Mouse (Mus musculus) lung, postnatal 0 days (tissue): Measurements from ENCODE around the gene Gucy2e. TPM values are rescaled to one million over a fixed set of nuclear protein-coding genes. Genes with fewer than 3 reads are reported as not detected.

Experiments
- ATAC-seq: fragments of 200-750 bp; cut with Nextera tagmentation; 2 replicates; pipeline ENCODE4 v1.8.0; 2017; ENCODE audit warnings: moderate library complexity
- DNase-seq: peaks from one replicate; pipeline ENCODE4 v3.0.0-alpha.2; 2016; ENCODE audit warnings: low spot score
- H3K27ac ChIP-seq: fragments of 300-500 bp; sonication (generic); 2 replicates; pipeline ENCODE4 v1.5.1; 2014; ENCODE audit warnings: antibody characterized with exemption, mild to moderate bottlenecking, low read length, mixed read lengths
- H3K27me3 ChIP-seq: fragments of 300-500 bp; sonication (generic); replicated peaks from 2 replicates; pipeline ENCODE4 v1.6.1; 2014; ENCODE audit warnings: low read length, mixed read lengths; ENCODE audit not compliant: insufficient read depth
- H3K36me3 ChIP-seq: fragments of 300-500 bp; sonication (generic); 2 replicates; pipeline ENCODE4 v1.6.1; 2014; ENCODE audit warnings: low read length, mixed read lengths; ENCODE audit not compliant: insufficient read depth
- H3K4me1 ChIP-seq: fragments of 300-500 bp; sonication (generic); 2 replicates; pipeline ENCODE4 v1.6.1; 2014; ENCODE audit warnings: antibody characterized with exemption, low read depth, low read length, mixed read lengths; ENCODE audit not compliant: insufficient read depth
- H3K4me2 ChIP-seq: fragments of 300-500 bp; sonication (generic); replicated peaks from 2 replicates; pipeline ENCODE4 v1.6.1; 2014; ENCODE audit warnings: low read depth, mild to moderate bottlenecking, low read length, moderate library complexity, mixed read lengths
- H3K4me3 ChIP-seq: fragments of 300-500 bp; sonication (generic); 2 replicates; pipeline ENCODE4 v1.5.1; 2014; ENCODE audit warnings: low read depth, low read length
- H3K9ac ChIP-seq: fragments of 300-500 bp; sonication (generic); replicated peaks from 2 replicates; pipeline ENCODE4 v1.6.1; 2014; ENCODE audit warnings: low read depth, mild to moderate bottlenecking
- H3K9me3 ChIP-seq: fragments of 300-500 bp; sonication (generic); 2 replicates; pipeline ENCODE4 v1.6.1; 2016; ENCODE audit warnings: low read length, mixed read lengths
- CTCF ChIP-seq: IDR thresholded peaks from 2 replicates; pipeline ENCODE4 v1.5.1; 2016; ENCODE audit warnings: antibody characterized with exemption, mild to moderate bottlenecking
- EP300 ChIP-seq: IDR thresholded peaks from 2 replicates; pipeline ENCODE4 v1.6.1; 2016; ENCODE audit warnings: antibody characterized with exemption, mild to moderate bottlenecking, control low read depth
- WGBS: fragments of 180-500 bp; shearing (Covaris S2); extraction: QIAGEN DNeasy Blood & Tissue Kit; methylation state at CpG from one replicate; pipeline ENCODE4 v1.1.7; 2014; 5-methylcytosine and 5-hydroxymethylcytosine counted together
- polyA plus RNA-seq: library from polyadenylated mRNA; unstranded; fragments of >200 nt; fragmentation: Nextera tagmentation; extraction: Ambion mirVana; gene quantifications from 2 replicates; pipeline ENCODE4 v1.2.1, GENCODE M21; 2015

The Gucy2e gene
- polyA plus RNA-seq, 1 experiment from 2014 or later, result 0.04 TPM

DNA sequence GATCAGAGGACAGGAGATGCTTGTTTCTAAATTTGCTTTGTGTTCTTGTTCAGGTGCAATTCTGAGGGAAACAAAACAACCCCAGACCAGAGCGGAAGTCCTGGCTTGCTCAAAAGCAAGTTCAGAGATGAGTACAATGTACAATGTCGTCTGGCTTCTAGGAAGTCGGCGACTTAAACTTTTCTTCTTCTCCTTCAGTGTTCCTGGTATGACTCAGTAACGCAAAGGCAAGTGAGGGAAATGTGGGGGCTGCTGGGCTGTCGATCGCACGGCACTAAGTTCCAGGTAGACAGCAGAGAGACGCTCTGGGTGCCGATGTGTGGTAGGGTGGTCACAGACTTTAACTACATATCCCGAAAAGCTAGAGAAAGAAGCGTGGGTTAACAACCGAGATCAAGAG is 31.3 kb upstream of the Gucy2e start:
- WGBS, result 72% methylated on average over 13 of the region's 13 CpGs
- Histone ChIP-seq H3K9ac (no peak overlapping the region), H3K4me3 (no peak overlapping the region), H3K9me3 (no peaks in the 10 kb centered on the region), H3K4me1 (no peaks in the 10 kb centered on the region), H3K4me2 (no peak overlapping the region), H3K36me3 (no peaks in the 10 kb centered on the region), H3K27ac (no peak overlapping the region), H3K27me3 (0 out of 2 replicates have a peak, but pooled peaks cover 5% of the 10 kb centered on the region)
- no peak for TF ChIP-seq CTCF
- no peak for TF ChIP-seq EP300
- ATAC-seq, result no peak
- DNase-seq, result no peak

GRCm38 (mm10) chr11:69267341-69267740 is 30.5 kb upstream of the Gucy2e start:
- no peak for ATAC-seq
- Histone ChIP-seq H3K27me3 (0 out of 2 replicates have a peak, but pooled peaks cover 5% of the 10 kb centered on the region), H3K9ac (no peak overlapping the region), H3K4me1 (no peaks in the 10 kb centered on the region), H3K4me2 (no peak overlapping the region), H3K27ac (no peak overlapping the region), H3K4me3 (no peak overlapping the region), H3K9me3 (no peaks in the 10 kb centered on the region), H3K36me3 (no peaks in the 10 kb centered on the region)
- peak; percentile 58 for DNase-seq
- WGBS, result 31% methylated on average over 7 of the region's 7 CpGs
- TF ChIP-seq EP300, result no peak
- TF ChIP-seq CTCF, result peak; percentile 67

DNA sequence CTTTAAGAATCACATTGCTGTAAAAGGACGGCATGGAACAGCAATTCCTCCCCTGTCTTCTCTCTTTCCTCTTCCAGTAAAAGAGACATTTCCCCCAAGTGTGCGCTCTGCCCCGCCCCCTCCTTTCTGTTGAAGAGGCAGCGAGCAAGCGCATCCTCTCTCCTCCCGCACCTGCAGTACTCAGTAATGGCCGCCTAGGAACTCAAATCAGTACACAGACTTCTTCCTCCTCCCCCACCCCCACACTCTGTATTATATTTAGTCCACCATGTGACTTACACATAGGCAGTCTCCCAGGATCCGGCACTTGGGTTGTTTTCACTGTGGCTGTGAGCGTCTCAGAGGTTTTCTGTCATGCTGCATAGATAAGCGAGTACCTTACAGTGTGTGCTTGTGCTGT is 29.4 kb upstream of the Gucy2e start:
- no peak overlapping the region for H3K4me3 ChIP-seq
- WGBS, result 4% methylated on average over 10 of the region's 10 CpGs
- ATAC-seq (no peak), DNase-seq (peak; percentile 33)
- no peaks in the 10 kb centered on the region for H3K36me3 ChIP-seq
- TF ChIP-seq EP300, result no peak
- TF ChIP-seq CTCF, result no peak
- H3K9me3 ChIP-seq, result no peaks in the 10 kb centered on the region
- no peak overlapping the region for H3K27ac ChIP-seq
- no peaks in the 10 kb centered on the region for H3K4me1 ChIP-seq
- H3K27me3 ChIP-seq, result 0 out of 2 replicates have a peak, but pooled peaks cover 5% of the 10 kb centered on the region
- H3K4me2 ChIP-seq, result no peak overlapping the region
- no peak overlapping the region for H3K9ac ChIP-seq

GRCm38 (mm10) chr11:69265410-69265809 is 28.6 kb upstream of the Gucy2e start:
- Histone ChIP-seq H3K27ac (no peak overlapping the region), H3K27me3 (0 out of 2 replicates have a peak, but pooled peaks cover 5% of the 10 kb centered on the region), H3K4me2 (no peak overlapping the region), H3K9me3 (no peaks in the 10 kb centered on the region), H3K4me1 (no peaks in the 10 kb centered on the region), H3K4me3 (no peak overlapping the region), H3K36me3 (no peaks in the 10 kb centered on the region), H3K9ac (no peak overlapping the region)
- no peak for ATAC-seq
- WGBS, result 61% methylated on average over 9 of the region's 9 CpGs
- DNase-seq, result no peak
- TF ChIP-seq EP300 (no peak), CTCF (no peak)

GRCm38 (mm10) chr11:69264276-69264675 is 27.4 kb upstream of the Gucy2e start:
- WGBS, result 47% methylated on average over 2 of the region's 2 CpGs

GRCm38 (mm10) chr11:69260111-69260510 is 23.3 kb upstream of the Gucy2e start:
- H3K9me3 ChIP-seq, result no peaks in the 10 kb centered on the region

More at GRCm38 (mm10) chr11:69264276-69264675, 27.4 kb upstream of the Gucy2e start:
- Histone ChIP-seq H3K4me1 (no peaks in the 10 kb centered on the region), H3K9me3 (no peaks in the 10 kb centered on the region), H3K4me3 (no peak overlapping the region), H3K9ac (no peak overlapping the region), H3K27me3 (0 out of 2 replicates have a peak, but pooled peaks cover 5% of the 10 kb centered on the region), H3K27ac (no peak overlapping the region), H3K36me3 (no peaks in the 10 kb centered on the region), H3K4me2 (no peak overlapping the region)
- ATAC-seq (no peak), DNase-seq (no peak)
- no peak for TF ChIP-seq CTCF

DNA sequence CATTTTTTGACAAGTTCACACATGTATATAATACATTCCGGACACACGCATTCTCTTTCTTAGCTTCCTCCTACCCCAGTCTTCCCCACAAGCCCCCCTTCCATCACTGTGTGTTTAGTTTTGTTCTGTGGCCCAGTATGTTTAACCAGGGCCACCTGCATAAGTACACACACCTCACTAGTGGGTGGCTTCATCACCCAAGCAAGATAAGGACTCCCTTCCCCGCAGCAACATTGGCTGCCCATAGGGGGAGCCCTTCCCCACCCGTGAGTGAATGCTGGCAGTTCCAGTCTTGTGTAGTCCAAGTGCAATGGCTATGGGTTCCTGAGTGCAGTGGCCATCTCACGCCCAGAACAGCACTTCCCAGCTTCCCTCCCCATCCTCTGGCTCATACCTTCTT is 21.5 kb upstream of the Gucy2e start:
- WGBS, result 57% methylated on average over 5 of the region's 5 CpGs
- Histone ChIP-seq H3K9me3 (no peaks in the 10 kb centered on the region), H3K9ac (no peak overlapping the region), H3K36me3 (no peaks in the 10 kb centered on the region), H3K4me1 (no peaks in the 10 kb centered on the region), H3K27me3 (no peaks in the 10 kb centered on the region), H3K27ac (no peak overlapping the region), H3K4me3 (no peak overlapping the region), H3K4me2 (no peak overlapping the region)
- TF ChIP-seq CTCF (peak; percentile 89), EP300 (no peak)
- DNase-seq, result peak; percentile 68
- ATAC-seq, result peak; percentile 77

More at GRCm38 (mm10) chr11:69260111-69260510, 23.3 kb upstream of the Gucy2e start:
- TF ChIP-seq EP300, result no peak
- no peak for TF ChIP-seq CTCF
- Histone ChIP-seq H3K9ac (no peak overlapping the region), H3K4me2 (no peak overlapping the region), H3K36me3 (no peaks in the 10 kb centered on the region), H3K27ac (no peak overlapping the region), H3K4me1 (no peaks in the 10 kb centered on the region), H3K4me3 (no peak overlapping the region), H3K27me3 (no peaks in the 10 kb centered on the region)
- ATAC-seq (no peak), DNase-seq (no peak)
- 100% methylated on average over 1 of the region's 1 CpGs for WGBS
